Mouse (Mus musculus) Patski (cell line): ENCODE results near the gene Il22ra2. TPM values are rescaled to one million over a fixed set of nuclear protein-coding genes. Genes with fewer than 3 reads are reported as not detected.

Experiments used
- ATAC-seq: fragments of 100-300 bp; one replicate; pipeline ENCODE4 v1.8.0; 2021
- CTCF ChIA-PET: fragments of 350-600 bp; sonication (Branson Sonifier 250); formaldehyde crosslinking; loops from one replicate; lab custom pipeline; 2022; ENCODE audit warnings: inconsistent platforms; lab: Charles Lee
- POLR2A ChIA-PET: fragments of 350-600 bp; sonication (Branson Sonifier 250); formaldehyde crosslinking; loops from one replicate; lab custom pipeline; 2022; ENCODE audit warnings: antibody characterized with exemption, inconsistent platforms; lab: Charles Lee
- DNase-seq: peaks from one replicate; pipeline ENCODE4 v3.0.0-alpha.2; 2011; ENCODE audit warnings: low read depth, low spot score
- H3K27me3 ChIP-seq: fragments of 371-371 bp; one replicate; pipeline ENCODE4 v1.5.1; 2021
- CTCF ChIP-seq: fragments of 100-300 bp; IDR thresholded peaks from one replicate; pipeline ENCODE4 v1.5.1; 2021
- in situ Hi-C: fragments of 300-500 bp; cut with MboI; formaldehyde crosslinking; loops from 3 replicates; pipeline ENCODE4 v1.11.1; 2018; ENCODE audit warnings: low pct_unique_long_range_greater_than_20kb, mixed read lengths
- polyA plus RNA-seq: library from polyadenylated mRNA; unstranded; gene quantifications from one replicate; pipeline ENCODE4 v1.2.3, GENCODE M21; 2021

Gene Il22ra2
- not detected for polyA plus RNA-seq

DNA sequence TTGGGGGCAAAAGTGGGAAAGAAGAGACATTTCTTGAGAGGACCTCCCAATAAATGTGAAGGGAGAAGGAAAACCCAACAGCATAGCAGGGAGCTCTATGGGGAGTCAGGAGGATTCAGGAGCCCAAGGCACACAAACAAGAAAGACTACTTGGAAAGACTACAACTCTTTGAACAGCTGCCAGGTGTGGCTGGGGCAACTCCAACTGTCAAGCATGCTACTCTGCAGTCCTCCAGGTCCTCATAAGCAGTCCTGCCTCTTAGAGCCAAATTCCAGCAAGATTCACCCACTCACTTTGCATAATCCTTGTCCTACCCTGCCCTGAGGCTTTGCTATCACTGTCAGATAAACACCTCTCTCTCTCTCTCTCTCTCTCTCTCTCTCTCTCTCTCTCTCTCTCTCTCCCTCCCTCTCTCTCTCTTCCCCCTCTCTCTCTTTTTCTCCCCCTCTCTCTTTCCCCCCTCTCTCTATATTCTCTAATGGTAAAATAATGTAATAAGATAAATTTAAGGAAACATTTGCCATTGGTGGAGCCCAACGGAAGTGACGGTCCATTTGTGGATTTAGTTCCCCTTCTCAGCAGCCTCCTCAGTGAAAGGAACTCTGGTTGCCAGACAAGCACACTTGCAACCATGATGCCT is at the start of gene Il22ra2:
Gene Il22ra2 (plus strand): TSS at position 591 of the 641 bp plus-strand sequence.
- ATAC-seq = no peak
- no peaks in the 10 kb centered on the region for H3K27me3 ChIP-seq
- POLR2A ChIA-PET = no interaction called here
- CTCF ChIA-PET = no interaction called here
- in situ Hi-C loops = no loop called here
- no peak for TF ChIP-seq CTCF
- no peak for DNase-seq

DNA sequence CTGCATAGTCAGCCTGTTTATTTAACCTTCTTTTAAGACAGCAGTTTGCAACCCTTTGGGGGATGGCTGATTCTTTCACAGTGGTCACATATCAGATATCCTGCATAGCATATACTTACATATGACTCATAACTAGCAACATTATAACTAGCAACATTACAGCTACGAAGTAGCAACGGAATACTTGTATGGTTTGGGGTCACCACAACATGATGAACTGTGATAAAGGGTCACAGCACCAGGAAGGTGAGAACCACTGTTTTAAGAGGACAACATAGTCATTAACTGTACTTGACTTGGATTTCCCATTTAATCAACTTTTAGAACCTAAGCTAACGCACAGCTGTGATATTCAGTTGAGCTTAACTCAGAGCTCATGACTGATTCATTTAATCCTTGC is 44.2 kb upstream of the Il22ra2 start:
- no peak for TF ChIP-seq CTCF
- ChIA-PET POLR2A (no interaction called here), CTCF (interaction anchor here (1.4 kb wide), 1 partner anchor 8 kb away, joined by 4 read pairs; no protein-coding TSS in a partner anchor)
- no peaks in the 10 kb centered on the region for H3K27me3 ChIP-seq
- DNase-seq (no peak), ATAC-seq (no peak)
- in situ Hi-C loops = no loop called here

DNA sequence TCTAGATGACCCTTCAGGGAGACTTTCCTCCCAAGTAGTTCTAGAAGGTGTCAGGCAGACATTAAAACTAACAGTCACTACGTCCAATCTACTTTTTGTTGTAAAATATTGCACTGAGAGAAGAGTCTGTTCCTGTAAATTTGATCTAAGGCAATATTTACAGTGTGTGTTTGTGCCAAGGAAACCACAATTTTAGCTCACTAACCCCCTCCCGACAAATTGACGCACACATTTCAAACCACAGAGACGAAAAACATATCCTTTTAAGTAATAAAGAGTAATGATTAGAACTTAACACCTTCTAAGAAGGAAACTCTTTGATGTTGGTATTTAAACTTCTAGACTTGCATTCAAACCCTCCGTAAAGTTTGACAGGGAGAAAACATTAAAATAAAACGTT is 43.8 kb upstream of the Il22ra2 start:
- H3K27me3 ChIP-seq = no peaks in the 10 kb centered on the region
- DNase-seq (no peak), ATAC-seq (no peak)
- no peak for TF ChIP-seq CTCF
- POLR2A ChIA-PET = no interaction called here
- in situ Hi-C loops = no loop called here
- CTCF ChIA-PET = interaction anchor here (1.4 kb wide), 2 partner anchors 9 to 15 kb away, joined by 3 to 4 read pairs; no protein-coding TSS in a partner anchor

DNA sequence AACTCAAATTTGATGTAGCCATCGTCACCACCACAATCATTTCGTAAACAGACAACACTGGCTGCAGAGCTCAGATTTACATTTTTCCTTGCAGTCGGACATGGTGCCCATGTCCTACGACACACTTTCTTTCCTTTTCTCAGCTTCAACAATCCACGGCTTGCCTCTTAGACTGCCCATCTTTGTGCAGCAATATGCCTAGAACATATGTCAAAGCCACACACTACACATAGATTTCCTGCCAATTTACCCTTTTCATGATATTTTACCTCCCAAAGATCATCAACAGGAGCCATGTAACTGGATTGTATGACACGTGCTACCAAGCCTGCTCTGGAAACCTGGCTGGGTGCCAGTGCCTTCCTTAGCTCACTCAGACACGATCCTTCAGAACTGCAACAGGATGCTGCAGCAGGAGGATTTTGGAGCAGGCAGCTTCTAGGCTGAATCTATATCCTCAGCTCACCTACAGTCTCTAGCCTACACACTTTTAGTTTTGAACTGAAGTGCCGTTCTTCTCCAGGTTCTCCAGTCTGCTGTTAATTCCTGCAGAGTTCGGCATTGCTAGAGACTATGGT is 43.3 kb upstream of the Il22ra2 start:
- in situ Hi-C loops = no loop called here
- DNase-seq = no peak
- CTCF ChIA-PET = interaction anchor here (0.9 to 1.4 kb wide), 3 partner anchors 9 to 16 kb away, joined by 3 to 4 read pairs (median 3); no protein-coding TSS in a partner anchor
- ATAC-seq = no peak
- no peaks in the 10 kb centered on the region for H3K27me3 ChIP-seq
- POLR2A ChIA-PET = no interaction called here
- no peak for TF ChIP-seq CTCF

DNA sequence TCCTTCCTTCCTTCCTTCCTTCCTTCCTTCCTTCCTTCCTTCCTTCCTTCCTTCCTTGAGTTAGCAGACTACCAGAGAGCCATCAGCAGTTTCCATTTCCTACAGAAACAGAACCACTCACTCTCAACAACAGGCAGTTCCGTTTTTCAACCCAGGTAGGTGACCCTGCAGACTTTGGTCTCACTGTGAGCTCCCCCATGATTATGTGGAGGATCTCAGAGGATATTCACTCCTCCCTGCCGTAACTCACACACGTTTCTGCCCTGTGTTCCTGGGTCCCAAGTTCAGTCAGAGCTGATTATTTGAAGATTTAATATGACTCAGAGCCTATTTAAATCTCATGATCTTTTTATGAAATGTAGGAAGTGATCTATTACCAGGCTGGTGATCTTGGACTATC is 41.1 kb upstream of the Il22ra2 start:
- in situ Hi-C loops = no loop called here
- no peak for TF ChIP-seq CTCF
- DNase-seq (no peak), ATAC-seq (no peak)
- CTCF ChIA-PET = interaction anchor here (0.9 to 1.3 kb wide), 3 partner anchors 10 to 51 kb away, joined by 3 read pairs; partner anchors contain the start of gene Ifngr1
- POLR2A ChIA-PET = no interaction called here
- no peaks in the 10 kb centered on the region for H3K27me3 ChIP-seq

DNA sequence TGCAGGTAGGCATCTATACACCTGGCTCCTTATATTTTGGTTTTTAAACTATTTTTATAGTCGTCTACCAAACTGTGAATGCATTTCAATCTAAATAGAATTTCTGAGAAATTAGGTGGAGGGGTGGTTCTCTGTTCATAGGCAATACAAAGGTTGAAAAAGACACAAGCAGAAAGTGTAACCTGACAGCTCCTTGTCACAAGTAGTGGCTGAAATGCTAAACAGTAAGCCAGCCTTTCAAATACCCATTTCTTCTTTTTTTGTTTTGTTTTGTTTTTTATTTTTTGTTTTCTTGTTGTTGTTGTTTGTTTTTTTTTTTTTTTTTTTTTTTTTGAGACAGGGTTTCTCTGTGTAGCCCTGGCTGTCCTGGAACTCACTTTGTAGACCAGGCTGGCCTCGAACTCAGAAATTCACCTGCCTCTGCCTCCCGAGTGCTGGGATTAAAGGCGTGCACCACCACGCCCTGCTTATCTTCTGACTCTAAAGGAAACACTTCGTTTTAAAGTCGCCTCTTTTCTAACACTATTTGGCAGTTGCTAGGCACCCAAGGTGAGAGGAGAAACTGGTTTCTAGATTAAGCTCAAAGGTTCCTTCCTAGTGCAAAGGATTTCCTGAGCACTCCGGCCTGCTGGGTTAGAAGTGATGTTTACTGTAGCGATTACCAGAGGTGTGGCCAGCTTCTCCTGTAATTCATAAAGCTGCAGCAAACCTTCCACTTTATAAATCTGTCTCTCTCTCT is 39.8 kb upstream of the Il22ra2 start:
- no peak for ATAC-seq
- no peak for TF ChIP-seq CTCF
- in situ Hi-C loops = no loop called here
- POLR2A ChIA-PET = no interaction called here
- CTCF ChIA-PET = interaction anchor here (1.6 kb wide), 1 partner anchor 12 kb away, joined by 7 read pairs; no protein-coding TSS in a partner anchor
- no peak for DNase-seq
- H3K27me3 ChIP-seq = no peaks in the 10 kb centered on the region

DNA sequence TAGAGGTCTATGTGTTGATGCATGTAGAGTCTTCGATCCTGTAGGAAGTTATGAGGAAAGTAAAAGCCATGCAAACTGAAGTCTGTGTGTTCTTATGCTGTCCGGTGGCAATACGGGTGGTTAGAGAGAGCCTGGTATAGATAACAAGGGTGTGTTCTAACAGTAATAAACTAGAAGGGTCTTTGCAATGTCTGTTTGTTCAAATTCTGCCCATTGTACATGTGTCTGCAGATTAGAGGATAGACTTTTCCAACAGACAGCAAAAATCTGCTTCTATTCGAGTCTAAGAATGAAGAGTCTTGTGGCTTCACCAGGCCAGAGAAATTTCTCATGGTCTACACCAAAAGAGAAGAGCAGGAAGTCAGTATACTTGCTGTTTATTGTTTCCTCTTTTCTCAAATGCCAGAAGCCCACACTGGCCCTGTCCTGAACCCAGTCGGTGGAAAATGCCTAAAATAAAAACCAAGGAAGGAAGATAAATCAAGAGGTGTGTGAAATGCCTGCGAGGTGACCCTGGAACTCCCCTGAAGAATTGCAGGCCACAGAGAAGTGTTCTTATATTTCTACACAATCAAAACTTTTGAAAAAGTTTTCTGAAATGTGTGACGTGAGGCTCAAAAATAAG is 38.9 kb upstream of the Il22ra2 start:
- CTCF ChIA-PET = interaction anchor here (1.6 kb wide), 1 partner anchor 12 kb away, joined by 7 read pairs; no protein-coding TSS in a partner anchor
- POLR2A ChIA-PET = no interaction called here
- in situ Hi-C loops = no loop called here
- no peak for ATAC-seq
- H3K27me3 ChIP-seq = no peaks in the 10 kb centered on the region
- DNase-seq = no peak
- TF ChIP-seq CTCF = no peak

DNA sequence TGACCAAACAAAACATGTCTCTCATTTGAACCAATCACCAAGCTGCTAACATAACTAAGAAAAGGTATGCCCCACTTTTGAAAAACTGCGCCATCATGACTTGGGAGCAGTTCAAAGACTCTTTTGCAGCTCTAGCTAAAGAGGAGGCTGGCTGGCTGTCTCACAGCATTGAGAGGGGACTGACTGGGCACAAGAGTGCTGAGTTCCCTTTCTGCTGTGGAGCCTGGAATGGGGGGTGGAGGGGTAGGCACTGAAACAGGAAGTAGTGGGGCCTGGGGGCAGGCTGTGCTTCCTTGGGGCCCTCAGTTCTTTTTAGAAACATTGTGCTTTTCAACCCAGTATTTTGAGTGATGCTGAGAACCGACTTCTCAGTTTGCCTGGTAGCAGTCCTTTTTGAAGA is 37.7 kb upstream of the Il22ra2 start:
- ATAC-seq = no peak
- no peak for DNase-seq
- ChIA-PET POLR2A (no interaction called here), CTCF (no interaction called here)
- no peaks in the 10 kb centered on the region for H3K27me3 ChIP-seq
- TF ChIP-seq CTCF = no peak
- in situ Hi-C loops = no loop called here

DNA sequence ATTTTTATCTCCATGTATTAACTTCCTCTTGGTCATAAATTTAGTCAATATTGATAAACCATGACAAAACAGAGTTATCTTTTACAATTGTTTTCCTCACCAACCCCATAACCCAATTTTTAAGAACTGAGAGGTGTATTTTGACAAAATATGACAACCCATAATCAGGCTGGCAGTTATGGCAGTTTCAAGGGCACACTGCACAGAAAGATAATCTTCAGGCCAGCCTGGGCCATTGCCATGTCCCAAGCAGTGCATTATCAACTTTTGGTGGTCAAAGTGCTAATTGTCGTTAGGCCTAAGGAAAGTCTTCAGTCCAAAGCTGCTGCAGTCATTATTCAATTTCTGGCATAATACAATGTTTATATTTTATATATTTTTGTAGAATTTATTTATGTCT is 37.0 kb upstream of the Il22ra2 start:
- ChIA-PET POLR2A (no interaction called here), CTCF (no interaction called here)
- ATAC-seq (no peak), DNase-seq (no peak)
- no peak for TF ChIP-seq CTCF
- H3K27me3 ChIP-seq = no peaks in the 10 kb centered on the region
- in situ Hi-C loops = no loop called here

DNA sequence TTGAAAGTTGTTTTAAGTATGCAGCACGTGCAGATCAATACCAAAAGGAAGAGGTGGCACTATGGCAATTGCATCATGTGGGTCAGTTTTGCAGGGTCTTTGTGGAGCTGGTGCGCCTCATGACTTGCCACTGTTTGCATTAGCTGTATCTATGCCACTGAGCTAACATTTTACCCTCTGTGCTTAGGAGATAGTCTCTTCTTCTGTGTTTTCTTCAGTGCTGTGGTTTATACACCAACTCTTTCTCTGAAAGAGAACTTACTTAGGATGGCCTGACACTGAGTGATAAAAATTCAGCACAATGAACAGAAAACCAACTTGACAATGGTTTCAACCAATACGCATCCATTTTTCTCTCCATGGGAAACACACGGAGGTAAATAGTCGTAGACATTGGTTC is 35.9 kb upstream of the Il22ra2 start:
- DNase-seq (no peak), ATAC-seq (no peak)
- POLR2A ChIA-PET = interaction anchor here (0.7 kb wide), 1 partner anchor 12 kb away, joined by 4 read pairs; no protein-coding TSS in a partner anchor
- CTCF ChIA-PET = interaction anchor here (1.7 kb wide), 1 partner anchor 10 kb away, joined by 3 read pairs; no protein-coding TSS in a partner anchor
- in situ Hi-C loops = no loop called here
- no peaks in the 10 kb centered on the region for H3K27me3 ChIP-seq
- no peak for TF ChIP-seq CTCF
